Mouse (Mus musculus) heart, postnatal 0 days (tissue): ENCODE data around the gene Zxdc. TPM values are rescaled to one million over a fixed set of nuclear protein-coding genes. Genes with fewer than 3 reads are reported as not detected.

Experiments
- ATAC-seq: fragments of 200-750 bp; cut with Nextera tagmentation; 2 replicates; pipeline ENCODE4 v1.8.0; 2017; ENCODE audit warnings: low read depth, moderate number of reproducible peaks, moderate library complexity; ENCODE audit not compliant: insufficient read depth
- DNase-seq: peaks from one replicate; pipeline ENCODE4 v3.0.0-alpha.2; 2016; ENCODE audit warnings: low spot score
- H3K27ac ChIP-seq: fragments of 300-500 bp; sonication (generic); 2 replicates; pipeline ENCODE4 v1.5.1; 2014; ENCODE audit warnings: low read depth, mild to moderate bottlenecking
- H3K27me3 ChIP-seq: fragments of 300-500 bp; sonication (generic); 2 replicates; pipeline ENCODE4 v1.6.1; 2014; ENCODE audit warnings: low read length, mixed read lengths; ENCODE audit not compliant: control insufficient read depth, insufficient read depth
- H3K36me3 ChIP-seq: fragments of 300-500 bp; sonication (generic); replicated peaks from 2 replicates; pipeline ENCODE4 v1.6.1; 2014; ENCODE audit warnings: low read length, mixed read lengths; ENCODE audit not compliant: control insufficient read depth, insufficient read depth
- H3K4me1 ChIP-seq: fragments of 300-500 bp; sonication (generic); 2 replicates; pipeline ENCODE4 v1.6.1; 2014; ENCODE audit warnings: antibody characterized with exemption; ENCODE audit not compliant: control insufficient read depth, insufficient read depth
- H3K4me2 ChIP-seq: fragments of 300-500 bp; sonication (generic); 2 replicates; pipeline ENCODE4 v1.6.1; 2014; ENCODE audit warnings: low read depth, mild to moderate bottlenecking, low read length, moderate library complexity
- H3K4me3 ChIP-seq: fragments of 300-500 bp; sonication (generic); 2 replicates; pipeline ENCODE4 v1.5.1; 2014; ENCODE audit warnings: low read depth, low read length
- H3K9ac ChIP-seq: fragments of 300-500 bp; sonication (generic); replicated peaks from 2 replicates; pipeline ENCODE4 v1.6.1; 2014; ENCODE audit warnings: low read depth, low read length, mixed read lengths
- H3K9me3 ChIP-seq: fragments of 300-500 bp; sonication (generic); replicated peaks from 2 replicates; pipeline ENCODE4 v1.6.1; 2016; ENCODE audit warnings: low read length; ENCODE audit not compliant: control insufficient read depth
- CTCF ChIP-seq: IDR thresholded peaks from 2 replicates; pipeline ENCODE4 v1.5.1; 2016; ENCODE audit warnings: antibody characterized with exemption, control low read depth, low read depth
- EP300 ChIP-seq: IDR thresholded peaks from 2 replicates; pipeline ENCODE4 v1.6.1; 2016; ENCODE audit warnings: antibody characterized with exemption, low read depth
- WGBS: fragments of 180-500 bp; shearing (Covaris S2); extraction: QIAGEN DNeasy Blood & Tissue Kit; methylation state at CpG from one replicate; pipeline ENCODE4 v1.1.7; 2014; 5-methylcytosine and 5-hydroxymethylcytosine counted together
- polyA plus RNA-seq: library from polyadenylated mRNA; unstranded; fragments of >200 nt; fragmentation: Nextera tagmentation; extraction: Ambion mirVana; gene quantifications from 2 replicates; pipeline ENCODE4 v1.2.1, GENCODE M21; 2015
- total RNA-seq: library from RNA; depleted of rRNA; stranded (reverse); fragments of >200 nt; gene quantifications from 2 replicates; pipeline ENCODE4 v1.2.3, GENCODE M21; 2014; ENCODE audit warnings: low replicate concordance

The Zxdc gene
- total and polyA plus RNA-seq, 2 experiments from 2014 or later = 5.2 to 21.9 TPM

DNA sequence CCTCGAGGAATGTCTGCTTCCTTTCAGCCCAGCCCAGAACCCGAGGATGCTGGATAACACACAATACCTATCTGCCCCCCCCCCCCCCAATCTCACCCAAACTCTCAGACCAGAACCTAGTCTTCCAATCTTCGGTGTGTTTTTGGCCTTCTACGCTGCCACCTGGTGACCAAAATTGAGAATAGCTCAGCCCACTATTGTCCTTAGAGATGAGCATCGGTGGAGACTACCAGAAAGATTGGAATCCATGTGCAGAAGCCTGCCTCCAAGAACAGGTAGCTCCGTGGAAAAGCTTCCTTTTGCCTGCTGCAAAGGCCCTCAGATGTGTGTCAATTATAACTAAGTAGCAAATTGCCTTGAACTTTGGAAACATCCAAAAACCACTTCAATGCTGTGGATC lies 41.6 kb upstream of the Zxdc start:
- no peaks in the 10 kb centered on the region for H3K9me3 ChIP-seq
- H3K4me3 ChIP-seq = no peak overlapping the region
- no peaks in the 10 kb centered on the region for H3K36me3 ChIP-seq
- 0 out of 2 replicates have a peak, but pooled peaks cover 6% of the 10 kb centered on the region for H3K4me1 ChIP-seq
- H3K27me3 ChIP-seq = peaks cover 16% of the 10 kb centered on the region
- TF ChIP-seq EP300 (no peak), CTCF (peak; percentile 59)
- DNase-seq = no peak
- H3K27ac ChIP-seq = no peak overlapping the region
- no peak for ATAC-seq
- 11% methylated on average over 6 of the region's 6 CpGs for WGBS
- H3K4me2 ChIP-seq = no peak overlapping the region
- no peak overlapping the region for H3K9ac ChIP-seq

DNA sequence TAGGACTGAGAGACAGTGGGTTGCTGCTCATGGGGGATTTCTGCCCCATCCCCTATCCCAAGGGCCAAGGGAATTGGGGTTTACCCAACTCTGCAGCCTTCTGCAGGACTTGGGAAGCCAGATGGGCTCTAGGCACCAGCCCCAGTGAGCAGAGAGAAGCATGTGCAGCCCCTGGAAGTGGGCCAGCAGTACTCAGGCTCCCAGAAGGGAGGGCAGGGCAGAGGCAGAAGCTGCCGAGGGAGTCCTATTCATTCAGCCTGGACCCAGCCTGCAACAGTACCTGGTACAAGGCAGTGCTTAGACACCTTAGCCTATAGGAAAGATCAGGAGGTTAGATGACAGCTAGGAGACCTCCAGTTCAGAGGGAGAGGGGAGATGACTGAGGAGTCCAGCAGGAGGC lies 39.3 kb upstream of the Zxdc start:
- Histone ChIP-seq H3K4me1 (0 out of 2 replicates have a peak, but pooled peaks cover 4% of the 10 kb centered on the region), H3K9me3 (no peaks in the 10 kb centered on the region), H3K4me2 (no peak overlapping the region), H3K4me3 (no peak overlapping the region), H3K27me3 (peaks cover 13% of the 10 kb centered on the region), H3K27ac (no peak overlapping the region), H3K36me3 (no peaks in the 10 kb centered on the region), H3K9ac (no peak overlapping the region)
- DNase-seq (peak; percentile 39), ATAC-seq (no peak)
- 8% methylated on average over 1 of the region's 1 CpGs for WGBS
- no peak for TF ChIP-seq CTCF
- TF ChIP-seq EP300 = no peak

DNA sequence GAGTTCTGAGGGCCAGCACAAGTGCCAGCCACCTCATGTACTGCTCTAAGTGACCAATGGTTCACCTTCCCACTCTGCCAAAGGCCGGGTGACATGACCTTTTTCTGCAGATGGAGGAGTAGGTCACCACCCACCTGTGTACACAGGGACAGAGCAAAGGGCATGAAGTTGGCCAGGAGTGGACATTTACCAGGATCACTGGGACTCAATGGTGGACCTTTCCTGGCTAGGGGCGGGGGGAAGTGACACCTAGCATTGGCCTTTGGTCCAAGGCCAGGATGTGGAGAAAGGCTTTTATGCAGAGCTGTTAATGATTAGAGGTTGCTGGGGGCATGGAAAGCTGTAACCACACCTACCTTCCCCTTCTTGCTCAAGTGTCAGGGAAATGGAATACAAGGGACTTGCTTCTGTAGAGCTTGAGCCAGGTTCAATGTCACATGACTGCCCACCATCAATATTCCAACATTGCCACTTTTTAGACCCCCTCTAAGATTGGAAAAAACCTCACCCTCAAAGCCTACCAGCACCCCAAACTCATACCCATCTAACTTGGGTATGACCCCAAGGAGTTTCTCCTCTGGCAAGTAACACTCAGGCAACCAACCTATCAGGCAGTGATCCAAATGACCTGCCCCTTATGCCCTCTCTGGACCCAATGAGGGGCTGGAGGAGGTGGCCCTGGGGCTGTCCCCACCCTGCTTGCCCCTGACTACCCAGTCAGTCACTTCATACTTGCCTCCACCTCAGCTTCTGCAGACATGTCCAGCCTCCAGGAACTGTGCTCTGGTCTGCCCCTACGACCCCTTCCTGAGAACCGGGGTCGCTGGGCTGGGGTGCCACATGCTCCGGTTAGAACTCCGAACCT lies 36.5 kb upstream of the Zxdc start, which contains the start of gene Uroc1:
TSS of gene Uroc1 (plus strand) at position 724 of the 865 bp plus-strand sequence.
- H3K4me2 ChIP-seq = no peak within 1 kb of the TSS
- H3K9me3 ChIP-seq = no peaks in the 10 kb centered on the region
- H3K36me3 ChIP-seq = no peaks in the 10 kb centered on the region
- H3K9ac ChIP-seq = no peak within 1 kb of the TSS
- no peaks in the 10 kb centered on the region for H3K4me1 ChIP-seq
- 80% methylated on average over 7 of the region's 7 CpGs for WGBS
- H3K27me3 ChIP-seq = no peaks in the 10 kb centered on the region
- no peak within 1 kb of the TSS for H3K4me3 ChIP-seq
- no peak for TF ChIP-seq EP300
- TF ChIP-seq CTCF = no peak
- no peak for ATAC-seq
- H3K27ac ChIP-seq = no peak within 1 kb of the TSS
- DNase-seq = no peak

DNA sequence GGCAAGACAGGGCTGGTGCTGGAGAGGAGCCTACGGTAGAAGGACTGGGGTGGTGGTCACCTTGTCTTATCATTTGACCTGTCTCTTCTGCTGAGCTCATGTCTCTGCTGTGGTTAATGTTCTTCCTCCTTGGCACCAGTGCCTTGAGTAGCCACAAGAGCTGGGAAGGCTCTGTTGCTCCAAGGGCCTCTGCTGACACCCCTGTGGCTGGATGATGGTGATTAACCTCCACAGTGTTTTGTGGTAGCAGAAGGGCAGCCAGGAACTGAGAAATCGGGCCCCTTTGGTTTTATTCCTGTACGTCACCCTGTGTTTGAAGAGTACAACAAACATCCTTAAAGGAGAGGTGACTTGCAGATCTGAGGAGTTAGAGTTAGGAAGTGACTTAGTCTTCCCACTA lies 35.0 kb upstream of the Zxdc start:
- 66% methylated on average over 3 of the region's 3 CpGs for WGBS
- no peak for ATAC-seq
- Histone ChIP-seq H3K27ac (no peak overlapping the region), H3K4me3 (no peak overlapping the region), H3K9ac (no peak overlapping the region), H3K4me2 (no peak overlapping the region), H3K9me3 (no peaks in the 10 kb centered on the region), H3K4me1 (no peaks in the 10 kb centered on the region), H3K36me3 (no peaks in the 10 kb centered on the region), H3K27me3 (no peaks in the 10 kb centered on the region)
- TF ChIP-seq EP300 (no peak), CTCF (no peak)
- DNase-seq = no peak

DNA sequence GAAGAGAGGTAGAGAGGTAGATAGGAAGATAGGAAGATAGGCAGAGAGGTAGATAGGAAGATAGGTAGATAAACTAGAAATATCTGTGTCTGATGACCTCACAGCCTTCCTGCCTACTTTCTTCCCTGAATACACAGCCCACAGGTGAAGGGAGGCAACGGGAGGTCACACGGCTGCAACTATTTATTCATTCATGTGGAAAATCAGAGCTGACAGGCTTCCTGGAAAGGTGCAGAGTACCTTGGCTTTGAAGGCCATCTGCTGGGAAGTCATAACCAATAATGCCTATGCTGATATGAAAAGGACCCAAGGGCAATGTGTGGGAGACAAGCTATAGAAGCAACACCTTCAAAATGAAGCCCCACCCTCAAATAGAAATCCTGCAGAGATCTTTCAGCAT lies 26.9 kb upstream of the Zxdc start:
- TF ChIP-seq CTCF = no peak
- TF ChIP-seq EP300 = no peak
- Histone ChIP-seq H3K36me3 (no peaks in the 10 kb centered on the region), H3K9me3 (no peaks in the 10 kb centered on the region), H3K27me3 (no peaks in the 10 kb centered on the region), H3K4me1 (no peaks in the 10 kb centered on the region), H3K4me3 (no peak overlapping the region), H3K4me2 (no peak overlapping the region), H3K9ac (no peak overlapping the region), H3K27ac (no peak overlapping the region)
- DNase-seq (no peak), ATAC-seq (no peak)
- 78% methylated on average over 2 of the region's 2 CpGs for WGBS
